Mouse (Mus musculus) heart, postnatal 0 days (tissue): ENCODE measurements around the gene Angptl1. TPM values are rescaled to one million over a fixed set of nuclear protein-coding genes. Genes with fewer than 3 reads are reported as not detected.

Experiments
- ATAC-seq: fragments of 200-750 bp; cut with Nextera tagmentation; 2 replicates; pipeline ENCODE4 v1.8.0; 2017; ENCODE audit warnings: low read depth, moderate number of reproducible peaks, moderate library complexity; ENCODE audit not compliant: insufficient read depth
- DNase-seq: peaks from one replicate; pipeline ENCODE4 v3.0.0-alpha.2; 2016; ENCODE audit warnings: low spot score
- H3K27ac ChIP-seq: fragments of 300-500 bp; sonication (generic); 2 replicates; pipeline ENCODE4 v1.5.1; 2014; ENCODE audit warnings: low read depth, mild to moderate bottlenecking
- H3K27me3 ChIP-seq: fragments of 300-500 bp; sonication (generic); 2 replicates; pipeline ENCODE4 v1.6.1; 2014; ENCODE audit warnings: low read length, mixed read lengths; ENCODE audit not compliant: control insufficient read depth, insufficient read depth
- H3K36me3 ChIP-seq: fragments of 300-500 bp; sonication (generic); replicated peaks from 2 replicates; pipeline ENCODE4 v1.6.1; 2014; ENCODE audit warnings: low read length, mixed read lengths; ENCODE audit not compliant: control insufficient read depth, insufficient read depth
- H3K4me1 ChIP-seq: fragments of 300-500 bp; sonication (generic); 2 replicates; pipeline ENCODE4 v1.6.1; 2014; ENCODE audit warnings: antibody characterized with exemption; ENCODE audit not compliant: control insufficient read depth, insufficient read depth
- H3K4me2 ChIP-seq: fragments of 300-500 bp; sonication (generic); 2 replicates; pipeline ENCODE4 v1.6.1; 2014; ENCODE audit warnings: low read depth, mild to moderate bottlenecking, low read length, moderate library complexity
- H3K4me3 ChIP-seq: fragments of 300-500 bp; sonication (generic); 2 replicates; pipeline ENCODE4 v1.5.1; 2014; ENCODE audit warnings: low read depth, low read length
- H3K9ac ChIP-seq: fragments of 300-500 bp; sonication (generic); replicated peaks from 2 replicates; pipeline ENCODE4 v1.6.1; 2014; ENCODE audit warnings: low read depth, low read length, mixed read lengths
- H3K9me3 ChIP-seq: fragments of 300-500 bp; sonication (generic); replicated peaks from 2 replicates; pipeline ENCODE4 v1.6.1; 2016; ENCODE audit warnings: low read length; ENCODE audit not compliant: control insufficient read depth
- CTCF ChIP-seq: IDR thresholded peaks from 2 replicates; pipeline ENCODE4 v1.5.1; 2016; ENCODE audit warnings: antibody characterized with exemption, control low read depth, low read depth
- EP300 ChIP-seq: IDR thresholded peaks from 2 replicates; pipeline ENCODE4 v1.6.1; 2016; ENCODE audit warnings: antibody characterized with exemption, low read depth
- WGBS: fragments of 180-500 bp; shearing (Covaris S2); extraction: QIAGEN DNeasy Blood & Tissue Kit; methylation state at CpG from one replicate; pipeline ENCODE4 v1.1.7; 2014; 5-methylcytosine and 5-hydroxymethylcytosine counted together
- polyA plus RNA-seq: library from polyadenylated mRNA; unstranded; fragments of >200 nt; fragmentation: Nextera tagmentation; extraction: Ambion mirVana; gene quantifications from 2 replicates; pipeline ENCODE4 v1.2.1, GENCODE M21; 2015
- total RNA-seq: library from RNA; depleted of rRNA; stranded (reverse); fragments of >200 nt; gene quantifications from 2 replicates; pipeline ENCODE4 v1.2.3, GENCODE M21; 2014; ENCODE audit warnings: low replicate concordance

The Angptl1 gene
- total and polyA plus RNA-seq, 2 experiments from 2014 or later: 2.2 to 4.1 TPM

- no peak overlapping the region for H3K9ac ChIP-seq
- H3K36me3 ChIP-seq: no peaks in the 10 kb centered on the region
- no peak overlapping the region for H3K4me3 ChIP-seq
- TF ChIP-seq EP300: no peak
- no peak for TF ChIP-seq CTCF
- no peaks in the 10 kb centered on the region for H3K27me3 ChIP-seq
- H3K4me1 ChIP-seq: peaks cover 14% of the 10 kb centered on the region; the same call in 1 of the 2 replicates
- no peak for ATAC-seq
- H3K27ac ChIP-seq: no peak overlapping the region
- no peaks in the 10 kb centered on the region for H3K9me3 ChIP-seq
- WGBS: 79% methylated on average over 2 of the region's 2 CpGs
- H3K4me2 ChIP-seq: no peak overlapping the region
- no peak for DNase-seq
Observed at GRCm38 (mm10) chr1:156859711-156860250, 21.4 kb downstream of the Angptl1 start.

GRCm38 (mm10) chr1:156860266-156860665, 21.9 kb downstream of the Angptl1 start:
- no peaks in the 10 kb centered on the region for H3K36me3 ChIP-seq
- H3K4me1 ChIP-seq: peaks cover 14% of the 10 kb centered on the region; the same call in 1 of the 2 replicates
- H3K27ac ChIP-seq: no peak overlapping the region
- WGBS: 82% methylated on average over 8 of the region's 8 CpGs
- H3K9ac ChIP-seq: no peak overlapping the region
- DNase-seq (no peak), ATAC-seq (no peak)
- H3K9me3 ChIP-seq: no peaks in the 10 kb centered on the region
- TF ChIP-seq CTCF (no peak), EP300 (no peak)
- no peaks in the 10 kb centered on the region for H3K27me3 ChIP-seq
- no peak overlapping the region for H3K4me2 ChIP-seq
- H3K4me3 ChIP-seq: no peak overlapping the region

GRCm38 (mm10) chr1:156861475-156862043, 23.2 kb downstream of the Angptl1 start:
- Histone ChIP-seq H3K27ac (no peak overlapping the region), H3K27me3 (no peaks in the 10 kb centered on the region), H3K9me3 (no peaks in the 10 kb centered on the region), H3K36me3 (no peaks in the 10 kb centered on the region), H3K4me3 (no peak overlapping the region), H3K9ac (no peak overlapping the region), H3K4me1 (peaks cover 14% of the 10 kb centered on the region; the same call in 1 of the 2 replicates), H3K4me2 (no peak overlapping the region)
- 40% methylated on average over 4 of the region's 4 CpGs for WGBS
- ATAC-seq (no peak), DNase-seq (no peak)
- TF ChIP-seq EP300 (no peak), CTCF (peak; percentile 66)

- TF ChIP-seq CTCF (no peak), EP300 (no peak)
- Histone ChIP-seq H3K9me3 (no peaks in the 10 kb centered on the region), H3K4me1 (peaks cover 17% of the 10 kb centered on the region; the same call in 1 of the 2 replicates), H3K4me2 (no peak overlapping the region), H3K27ac (peak overlapping the region; percentile 56), H3K9ac (no peak overlapping the region), H3K36me3 (no peaks in the 10 kb centered on the region; the same call in 1 of the 2 replicates), H3K27me3 (no peaks in the 10 kb centered on the region), H3K4me3 (no peak overlapping the region)
- WGBS: 35% methylated on average over 3 of the region's 3 CpGs
- peak; percentile 72 for ATAC-seq
- DNase-seq: peak; percentile 48
Observed at GRCm38 (mm10) chr1:156863726-156864125, 25.4 kb downstream of the Angptl1 start.

GRCm38 (mm10) chr1:156864240-156864639, 25.9 kb downstream of the Angptl1 start:
- no peak overlapping the region for H3K4me3 ChIP-seq
- peaks cover 17% of the 10 kb centered on the region; the same call in 1 of the 2 replicates for H3K4me1 ChIP-seq
- WGBS: 49% methylated on average over 3 of the region's 3 CpGs
- H3K27ac ChIP-seq: peak overlapping the region; percentile 56
- TF ChIP-seq CTCF (no peak), EP300 (no peak)
- H3K9me3 ChIP-seq: no peaks in the 10 kb centered on the region
- H3K36me3 ChIP-seq: no peaks in the 10 kb centered on the region; the same call in 1 of the 2 replicates
- no peak overlapping the region for H3K9ac ChIP-seq
- H3K27me3 ChIP-seq: no peaks in the 10 kb centered on the region
- no peak for ATAC-seq
- H3K4me2 ChIP-seq: no peak overlapping the region
- DNase-seq: no peak
